Mouse (Mus musculus) kidney, adult 2 months (tissue): ENCODE results near the gene H1foo. TPM values are rescaled to one million over a fixed set of nuclear protein-coding genes. Genes with fewer than 3 reads are reported as not detected.

ENCODE experiments used
- DNase-seq: peaks from one replicate; pipeline ENCODE4 v3.0.0; 2021
- H3K27ac ChIP-seq: fragments of 200-500 bp; 2 replicates; pipeline ENCODE4 v1.5.1; 2012; ENCODE audit warnings: low read depth, low read length, control low read depth, inconsistent platforms; ENCODE audit not compliant: insufficient read depth
- H3K27me3 ChIP-seq: fragments of 200-500 bp; replicated peaks from 2 replicates; pipeline ENCODE4 v1.6.1; 2012; ENCODE audit warnings: mild to moderate bottlenecking, moderate library complexity, low read length, inconsistent platforms; ENCODE audit not compliant: control insufficient read depth, insufficient read depth
- H3K36me3 ChIP-seq: fragments of 200-500 bp; 2 replicates; pipeline ENCODE4 v1.6.1; 2012; ENCODE audit warnings: mild to moderate bottlenecking, moderate library complexity, low read length, inconsistent platforms; ENCODE audit not compliant: control insufficient read depth, insufficient read depth
- H3K4me1 ChIP-seq: fragments of 200-500 bp; 2 replicates; pipeline ENCODE4 v1.6.1; 2011; ENCODE audit warnings: low read length; ENCODE audit not compliant: control insufficient read depth, insufficient read depth
- H3K4me3 ChIP-seq: fragments of 200-500 bp; 2 replicates; pipeline ENCODE4 v1.5.1; 2011; ENCODE audit warnings: mild to moderate bottlenecking, low read depth, low read length, control low read depth; ENCODE audit not compliant: insufficient read depth
- CTCF ChIP-seq: fragments of 200-500 bp; conservative IDR thresholded peaks from 2 replicates; pipeline ENCODE4 v1.5.1; 2011; ENCODE audit warnings: low read depth, mild to moderate bottlenecking, control low read depth, low read length, moderate library complexity, mixed read lengths; ENCODE audit not compliant: insufficient read depth, insufficient read length
- POLR2A ChIP-seq: fragments of 200-500 bp; IDR thresholded peaks from one replicate; pipeline ENCODE4 v1.6.1; 2011; ENCODE audit warnings: low read depth, low read length, control low read depth
- WGBS: fragments of 180-500 bp; shearing (Covaris S2); methylation state at CpG from one replicate; pipeline ENCODE4 v1.1.7; 2018; 5-methylcytosine and 5-hydroxymethylcytosine counted together
- polyA plus RNA-seq: library from polyadenylated mRNA; depleted of rRNA; stranded (reverse); fragments of >200 nt; gene quantifications from 2 replicates; pipeline ENCODE4 v1.2.3, GENCODE M21; 2012; rRNA removed

The H1foo gene
- not detected in 2 replicates for polyA plus RNA-seq

DNA sequence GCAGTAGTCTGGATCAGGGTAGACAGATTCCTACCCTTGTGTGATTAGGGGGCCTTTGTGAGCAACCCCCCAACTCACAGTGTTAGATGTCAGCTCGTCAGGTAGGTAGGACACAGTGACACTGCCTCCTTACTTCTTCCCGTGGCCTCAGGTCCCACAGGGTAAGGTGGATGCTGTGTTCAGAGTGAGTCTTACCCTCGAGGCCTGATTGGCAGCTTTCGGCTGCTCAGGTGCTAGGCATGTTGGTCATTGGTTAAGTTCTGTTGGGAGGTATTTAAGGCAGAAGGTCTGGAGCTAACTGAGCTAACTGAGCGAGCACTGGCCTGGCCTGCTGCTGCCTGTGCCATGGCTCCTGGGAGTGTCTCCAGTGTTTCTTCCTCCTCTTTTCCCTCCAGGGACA, at the start of gene H1foo:
Gene H1foo, plus strand, starts transcription at position 301 of the 400 bp plus-strand sequence.
- WGBS: 96% methylated on average over 5 of the region's 5 CpGs
- Histone ChIP-seq H3K36me3 (no peaks in the 10 kb centered on the region), H3K4me3 (no peak within 1 kb of the TSS), H3K27me3 (no peaks in the 10 kb centered on the region), H3K27ac (no peak within 1 kb of the TSS), H3K4me1 (peaks cover 2% of the 10 kb centered on the region; the same call in 1 of the 2 replicates)
- TF ChIP-seq CTCF (no peak), POLR2A (no peak)
- no peak for DNase-seq

DNA sequence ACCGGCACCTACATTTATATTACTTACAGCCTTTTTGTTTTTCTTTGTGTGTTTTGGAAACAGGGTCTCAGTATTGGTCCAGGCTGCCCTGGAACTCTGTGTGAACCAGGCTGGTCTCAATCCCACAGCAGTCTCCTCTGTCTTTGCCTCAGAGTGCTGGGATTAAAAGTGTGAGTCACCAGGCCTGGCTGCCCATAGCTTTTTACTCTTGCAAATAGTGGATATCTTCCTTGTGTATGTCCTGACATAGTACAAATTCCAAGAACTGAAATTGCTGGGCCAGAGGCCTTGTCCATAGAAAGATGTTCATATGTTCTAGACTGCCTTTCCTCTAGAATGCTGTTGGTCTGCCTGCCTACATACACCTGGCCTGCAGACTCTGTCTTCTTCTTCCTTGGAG, 48.4 kb upstream of the H1foo start:
- H3K36me3 ChIP-seq: no peaks in the 10 kb centered on the region; the same call in 1 of the 2 replicates
- 78% methylated on average over 1 of the region's 1 CpGs for whole genome bisulfite sequencing
- DNase-seq: no peak
- no peak overlapping the region for H3K27ac ChIP-seq
- TF ChIP-seq POLR2A (no peak), CTCF (no peak)
- no peak overlapping the region for H3K4me3 ChIP-seq
- no peaks in the 10 kb centered on the region for H3K27me3 ChIP-seq
- no peaks in the 10 kb centered on the region for H3K4me1 ChIP-seq

DNA sequence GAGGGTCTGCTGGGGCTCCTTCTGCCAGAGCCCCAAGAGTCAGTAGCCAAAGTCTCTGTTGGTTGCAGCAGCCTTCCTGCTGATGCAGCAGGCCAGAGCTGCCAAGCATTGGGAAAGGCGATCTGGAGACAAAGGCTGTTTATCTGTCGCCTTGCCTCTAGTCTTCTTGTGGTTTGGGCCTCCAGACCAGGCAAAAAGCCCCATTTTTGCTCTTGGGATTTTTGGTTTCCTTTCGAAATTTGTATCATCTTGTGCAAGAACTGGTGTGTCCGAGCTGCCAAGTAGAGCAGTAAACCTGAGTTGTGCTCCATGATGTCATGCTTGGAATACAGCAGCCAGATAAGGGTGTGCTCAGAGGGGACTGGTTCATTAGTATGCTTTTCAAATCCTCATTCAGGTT, 47.6 kb upstream of the H1foo start:
- Histone ChIP-seq H3K27ac (no peak overlapping the region), H3K27me3 (no peaks in the 10 kb centered on the region), H3K4me1 (no peaks in the 10 kb centered on the region), H3K36me3 (no peaks in the 10 kb centered on the region; the same call in 1 of the 2 replicates), H3K4me3 (no peak overlapping the region)
- 77% methylated on average over 4 of the region's 4 CpGs for WGBS
- DNase-seq: no peak
- TF ChIP-seq POLR2A (no peak), CTCF (no peak)

DNA sequence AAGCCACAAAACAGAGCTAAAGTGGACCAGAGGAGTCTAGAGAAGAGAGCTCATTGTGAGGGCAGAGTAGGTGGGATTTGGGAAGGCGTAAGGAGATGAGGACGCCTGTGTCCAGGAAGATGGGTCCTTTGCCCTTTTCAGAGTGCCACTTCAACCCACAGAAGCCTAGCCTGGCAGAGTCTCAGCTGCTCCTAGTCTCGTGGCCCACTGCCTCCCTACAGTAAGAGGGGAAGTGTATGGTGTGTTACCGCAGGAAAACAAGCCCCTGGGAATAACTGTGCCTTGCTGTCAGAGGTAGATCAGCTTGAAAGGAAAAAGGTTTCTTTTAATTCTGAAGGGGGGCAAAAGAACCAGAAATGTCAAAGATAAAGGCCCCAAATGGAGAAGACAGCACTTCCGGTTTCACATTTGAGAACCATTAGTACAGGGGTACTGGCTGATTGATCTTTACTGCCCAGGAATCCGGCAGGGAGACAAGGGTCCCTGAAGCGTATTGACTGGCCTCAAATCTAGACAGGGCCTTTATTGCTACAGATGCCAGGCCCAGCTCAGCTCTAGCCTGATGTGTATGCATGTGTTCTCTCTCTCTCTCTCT, 46.7 kb upstream of the H1foo start:
- Histone ChIP-seq H3K4me3 (no peak overlapping the region), H3K4me1 (no peaks in the 10 kb centered on the region), H3K27ac (no peak overlapping the region), H3K27me3 (no peaks in the 10 kb centered on the region), H3K36me3 (no peaks in the 10 kb centered on the region; the same call in 1 of the 2 replicates)
- no peak for DNase-seq
- 87% methylated on average over 7 of the region's 7 CpGs for WGBS
- TF ChIP-seq CTCF (no peak), POLR2A (no peak)

DNA sequence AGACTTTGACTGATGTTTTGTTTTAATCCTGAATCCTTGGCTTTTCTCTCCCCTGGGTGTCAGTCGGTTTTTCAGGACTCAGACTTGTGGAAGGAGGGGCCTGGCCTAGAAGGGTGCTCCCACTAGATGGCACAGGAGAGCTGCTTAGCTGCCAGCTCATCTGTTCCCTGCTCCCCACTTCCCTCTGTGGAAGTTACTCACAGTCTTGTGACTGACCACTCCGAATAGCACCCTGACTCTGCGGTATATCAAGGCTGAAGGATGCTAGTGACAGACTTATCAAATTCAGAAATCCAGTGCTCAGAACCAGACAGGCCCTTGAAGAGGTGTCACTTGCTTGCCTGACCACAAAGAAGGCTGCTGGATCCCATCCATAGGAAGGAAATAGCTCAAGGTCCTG, 43.7 kb upstream of the H1foo start:
- H3K36me3 ChIP-seq: no peaks in the 10 kb centered on the region; the same call in 1 of the 2 replicates
- H3K4me3 ChIP-seq: no peak overlapping the region
- no peaks in the 10 kb centered on the region for H3K4me1 ChIP-seq
- H3K27me3 ChIP-seq: no peaks in the 10 kb centered on the region
- TF ChIP-seq POLR2A (no peak), CTCF (peak; percentile 92)
- H3K27ac ChIP-seq: peak overlapping the region; percentile 86
- peak; percentile 87 for DNase-seq
- 10% methylated on average over 3 of the region's 3 CpGs for WGBS

DNA sequence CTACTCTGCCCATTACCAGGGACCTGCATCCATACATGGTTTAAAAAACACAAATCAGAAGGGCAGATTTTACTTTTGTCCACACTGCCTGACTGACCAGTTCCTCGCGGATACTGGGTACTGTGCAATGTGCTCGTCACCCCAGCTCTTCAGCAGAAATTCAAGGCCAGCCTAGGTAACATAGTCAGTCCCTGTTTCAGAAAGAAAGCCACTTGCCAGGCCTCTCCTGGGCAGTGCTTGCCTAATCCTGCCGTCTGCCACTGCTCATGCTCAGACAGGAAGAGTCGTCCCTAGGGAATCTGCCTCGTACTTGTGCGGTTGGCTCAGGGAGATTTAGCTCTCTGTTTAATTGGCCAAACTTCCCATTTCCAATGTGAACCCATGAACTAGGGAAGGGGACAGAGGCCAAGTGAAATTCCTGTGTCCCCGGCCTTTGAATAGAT, 43.2 kb upstream of the H1foo start:
- H3K36me3 ChIP-seq: no peaks in the 10 kb centered on the region; the same call in 1 of the 2 replicates
- H3K27me3 ChIP-seq: no peaks in the 10 kb centered on the region
- H3K4me1 ChIP-seq: no peaks in the 10 kb centered on the region
- TF ChIP-seq POLR2A (no peak), CTCF (no peak)
- peak; percentile 88 for DNase-seq
- WGBS: 69% methylated on average over 8 of the region's 8 CpGs
- H3K27ac ChIP-seq: peak overlapping the region; percentile 86
- no peak overlapping the region for H3K4me3 ChIP-seq

DNA sequence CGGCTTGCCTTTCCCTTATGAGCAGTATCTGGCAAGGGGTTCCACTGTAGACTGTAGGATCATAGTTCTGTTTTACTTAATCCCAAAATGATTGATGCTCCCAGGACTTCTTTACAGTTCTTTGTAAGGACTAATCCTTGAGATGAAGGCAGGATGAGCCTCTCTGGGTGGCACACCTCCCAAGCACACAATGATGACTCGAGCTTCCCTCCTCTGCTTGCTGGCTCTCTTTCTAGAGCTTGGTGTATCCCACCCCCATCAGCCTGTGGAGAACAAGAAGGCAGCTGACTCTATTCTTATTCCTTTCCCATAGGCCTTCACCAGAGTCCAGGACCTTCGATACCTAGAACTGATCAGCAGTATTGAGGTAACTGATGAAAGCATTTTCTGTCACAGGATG, 42.2 kb upstream of the H1foo start:
- no peak for TF ChIP-seq CTCF
- TF ChIP-seq POLR2A: no peak
- Histone ChIP-seq H3K4me3 (no peak overlapping the region), H3K27me3 (no peaks in the 10 kb centered on the region), H3K36me3 (no peaks in the 10 kb centered on the region; the same call in 1 of the 2 replicates), H3K4me1 (no peaks in the 10 kb centered on the region), H3K27ac (peak overlapping the region; percentile 86)
- DNase-seq: no peak
- 71% methylated on average over 3 of the region's 3 CpGs for WGBS
